Mouse (Mus musculus) thymus, adult 2 months (tissue): Measurements from ENCODE around the gene Carmil1.

Experiments used
- CTCF ChIP-seq: fragments of 200-500 bp; IDR thresholded peaks from 2 replicates; pipeline ENCODE4 v1.5.1; 2012; ENCODE audit warnings: mild to moderate bottlenecking, control low read depth, low read length, moderate library complexity, borderline replicate concordance; ENCODE audit not compliant: control insufficient read depth, poor library complexity, insufficient read depth; ENCODE audit errors: extremely low read depth
- POLR2A ChIP-seq: fragments of 200-500 bp; IDR thresholded peaks from 2 replicates; pipeline ENCODE4 v1.6.1; 2012; ENCODE audit warnings: mild to moderate bottlenecking, low read length, control low read depth, moderate library complexity; ENCODE audit not compliant: control insufficient read depth, poor library complexity, insufficient read depth; ENCODE audit errors: extremely low read depth

DNA sequence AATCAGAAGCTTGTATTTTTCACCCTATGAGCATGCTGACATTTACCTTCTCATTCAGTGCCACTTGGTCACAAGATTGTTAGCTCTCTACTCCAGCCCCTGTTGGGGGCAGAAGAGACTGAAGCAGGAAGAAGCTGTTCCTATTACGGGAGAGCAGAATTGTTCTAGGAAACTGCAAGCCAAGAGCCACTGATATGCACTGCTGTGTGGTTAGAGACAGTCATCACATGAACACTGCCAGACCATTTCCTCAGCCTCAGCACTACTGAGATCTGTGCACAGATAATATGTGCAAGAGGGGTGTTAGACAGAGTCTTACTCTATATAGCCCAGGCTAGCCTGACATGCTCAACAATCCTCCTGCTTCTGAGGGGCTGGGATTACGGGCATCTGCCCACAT, 69.4 kb downstream of the Carmil1 start:
- TF ChIP-seq CTCF (no peak), POLR2A (no peak)
